Mouse (Mus musculus) intestine, postnatal 0 days (tissue): ENCODE results near the gene Ppm1g. TPM values are rescaled to one million over a fixed set of nuclear protein-coding genes. Genes with fewer than 3 reads are reported as not detected.

Experiments
- ATAC-seq: fragments of 200-750 bp; cut with Nextera tagmentation; 2 replicates; pipeline ENCODE4 v1.8.0; 2017; ENCODE audit warnings: mild to moderate bottlenecking, moderate TSS enrichment, moderate library complexity
- H3K27ac ChIP-seq: fragments of 300-500 bp; sonication (generic); 2 replicates; pipeline ENCODE4 v1.5.1; 2014; ENCODE audit warnings: mild to moderate bottlenecking, low read depth, low read length, moderate library complexity
- H3K27me3 ChIP-seq: fragments of 300-500 bp; sonication (generic); replicated peaks from 2 replicates; pipeline ENCODE4 v1.6.1; 2014; ENCODE audit warnings: low read length, mixed read lengths; ENCODE audit not compliant: control insufficient read depth, insufficient read depth
- H3K36me3 ChIP-seq: fragments of 300-500 bp; sonication (generic); 2 replicates; pipeline ENCODE4 v1.6.1; 2014; ENCODE audit warnings: mild to moderate bottlenecking, moderate library complexity; ENCODE audit not compliant: control insufficient read depth, insufficient read depth
- H3K4me1 ChIP-seq: fragments of 300-500 bp; sonication (generic); replicated peaks from 2 replicates; pipeline ENCODE4 v1.6.1; 2014; ENCODE audit warnings: antibody characterized with exemption, low read length, mixed read lengths; ENCODE audit not compliant: control insufficient read depth, insufficient read depth
- H3K4me2 ChIP-seq: fragments of 300-500 bp; sonication (generic); replicated peaks from 2 replicates; pipeline ENCODE4 v1.6.1; 2014; ENCODE audit warnings: low read depth, mild to moderate bottlenecking, moderate library complexity
- H3K4me3 ChIP-seq: fragments of 300-500 bp; sonication (generic); 2 replicates; pipeline ENCODE4 v1.5.1; 2014; ENCODE audit warnings: low read depth, low read length
- H3K9ac ChIP-seq: fragments of 300-500 bp; sonication (generic); 2 replicates; pipeline ENCODE4 v1.6.1; 2014; ENCODE audit warnings: mild to moderate bottlenecking, low read depth, low read length
- H3K9me3 ChIP-seq: fragments of 300-500 bp; sonication (generic); 2 replicates; pipeline ENCODE4 v1.6.1; 2016; ENCODE audit warnings: mixed run types; ENCODE audit not compliant: control insufficient read depth
- CTCF ChIP-seq: sonication (generic); IDR thresholded peaks from 2 replicates; pipeline ENCODE4 v1.5.1; 2016; ENCODE audit warnings: low read depth, mild to moderate bottlenecking, control low read depth, antibody characterized with exemption, moderate library complexity
- WGBS: fragments of 180-500 bp; shearing (Covaris S2); extraction: QIAGEN DNeasy Blood & Tissue Kit; methylation state at CpG from one replicate; pipeline ENCODE4 v1.1.7; 2014; 5-methylcytosine and 5-hydroxymethylcytosine counted together
- polyA plus RNA-seq: library from polyadenylated mRNA; unstranded; fragments of >200 nt; fragmentation: Nextera tagmentation; extraction: Ambion mirVana; gene quantifications from 2 replicates; pipeline ENCODE4 v1.2.1, GENCODE M21; 2015

The Ppm1g gene
- polyA plus RNA-seq, 1 experiment from 2014 or later: 54.8 TPM

GRCm38 (mm10) chr5:31195671-31196070 is 24.8 kb downstream of the Ppm1g start:
- TF ChIP-seq CTCF: no peak
- no peaks in the 10 kb centered on the region; the same call in 1 of the 2 replicates for H3K4me1 ChIP-seq
- H3K27ac ChIP-seq: peak overlapping the region; percentile 96; the same call in 1 of the 2 replicates

GRCm38 (mm10) chr5:31194486-31195485 is 25.7 kb downstream of the Ppm1g start:
- H3K4me2 ChIP-seq: peak overlapping the region; percentile 77
- no peaks in the 10 kb centered on the region; the same call in 1 of the 2 replicates for H3K4me1 ChIP-seq
- H3K9ac ChIP-seq: no peak overlapping the region
- H3K27ac ChIP-seq: peak overlapping the region; percentile 96; the same call in 1 of the 2 replicates
- ATAC-seq: no peak
- no peaks in the 10 kb centered on the region for H3K9me3 ChIP-seq
- H3K4me3 ChIP-seq: peak overlapping the region; percentile 76; the same call in 1 of the 2 replicates
- no peaks in the 10 kb centered on the region for H3K27me3 ChIP-seq
- no peak for TF ChIP-seq CTCF
- H3K36me3 ChIP-seq: peaks cover 65% of the 10 kb centered on the region
- 79% methylated on average over 16 of the region's 16 CpGs for WGBS

More at GRCm38 (mm10) chr5:31195671-31196070, 24.8 kb downstream of the Ppm1g start:
- H3K4me3 ChIP-seq: no peak overlapping the region
- no peak overlapping the region for H3K9ac ChIP-seq
- 90% methylated on average over 4 of the region's 4 CpGs for WGBS
- no peaks in the 10 kb centered on the region for H3K27me3 ChIP-seq
- peaks cover 64% of the 10 kb centered on the region for H3K36me3 ChIP-seq
- ATAC-seq: no peak
- no peaks in the 10 kb centered on the region; the same call in 1 of the 2 replicates for H3K9me3 ChIP-seq
- H3K4me2 ChIP-seq: no peak overlapping the region

DNA sequence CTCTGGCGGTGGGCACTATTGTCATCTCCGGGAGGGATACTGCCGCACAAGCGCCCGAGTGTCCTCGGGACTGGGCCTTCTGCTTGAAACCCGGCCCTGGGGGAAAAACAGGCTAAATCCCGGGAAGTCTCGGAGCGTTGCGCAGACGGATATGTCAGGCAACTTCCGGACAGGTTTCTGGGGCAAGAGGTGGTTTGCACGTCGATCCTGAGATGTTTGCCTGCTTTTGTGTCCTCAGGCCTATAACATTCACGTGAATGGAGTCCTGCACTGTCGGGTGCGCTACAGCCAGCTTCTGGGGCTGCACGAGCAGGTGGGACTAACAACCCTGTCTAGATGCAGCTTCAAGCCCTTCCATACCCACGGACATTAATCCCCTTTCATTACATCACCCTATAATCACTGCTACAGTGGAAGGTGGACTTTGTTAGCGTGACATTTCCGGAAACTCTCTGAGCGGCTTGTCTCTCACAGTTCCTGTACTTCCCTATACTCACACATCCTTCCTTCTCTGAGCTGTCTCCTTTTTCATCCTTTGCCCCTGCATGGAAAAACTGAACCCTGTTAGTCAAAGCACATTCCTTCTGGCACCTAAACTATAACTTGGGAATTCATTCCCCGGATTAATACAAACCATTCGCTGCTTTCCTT is 26.7 kb downstream of the Ppm1g start:
- H3K4me1 ChIP-seq: no peaks in the 10 kb centered on the region; the same call in 1 of the 2 replicates
- ATAC-seq: peak; percentile 17; the same call in 1 of the 2 replicates
- H3K36me3 ChIP-seq: peaks cover 62% of the 10 kb centered on the region
- H3K4me2 ChIP-seq: peak overlapping the region; percentile 77
- H3K4me3 ChIP-seq: peak overlapping the region; percentile 76
- 7% methylated on average over 25 of the region's 25 CpGs for WGBS
- no peaks in the 10 kb centered on the region for H3K9me3 ChIP-seq
- TF ChIP-seq CTCF: no peak
- H3K9ac ChIP-seq: peak overlapping the region; percentile 88
- no peaks in the 10 kb centered on the region for H3K27me3 ChIP-seq
- H3K27ac ChIP-seq: peak overlapping the region; percentile 96

GRCm38 (mm10) chr5:31192939-31193630 is 27.4 kb downstream of the Ppm1g start, which contains the start of the genes Snx17 and Eif2b4:
Gene Snx17 (plus strand): TSS chr5:31193227.
Gene Eif2b4 (minus strand): TSS chr5:31193430.
- no peaks in the 10 kb centered on the region for H3K27me3 ChIP-seq
- ATAC-seq: peak; percentile 94
- peak within 1 kb of the TSS; percentile 96 for H3K27ac ChIP-seq
- H3K4me3 ChIP-seq: peak within 1 kb of the TSS; percentile 76
- H3K4me1 ChIP-seq: no peaks in the 10 kb centered on the region; the same call in 1 of the 2 replicates
- H3K9ac ChIP-seq: peak within 1 kb of the TSS; percentile 88
- TF ChIP-seq CTCF: peak; percentile 85
- no peaks in the 10 kb centered on the region for H3K9me3 ChIP-seq
- peaks cover 61% of the 10 kb centered on the region for H3K36me3 ChIP-seq
- H3K4me2 ChIP-seq: peak within 1 kb of the TSS; percentile 77
- under 1% methylated on average over 48 of the region's 48 CpGs for WGBS

GRCm38 (mm10) chr5:31192045-31192938 is 28.2 kb downstream of the Ppm1g start:
- Histone ChIP-seq H3K4me1 (no peaks in the 10 kb centered on the region; the same call in 1 of the 2 replicates), H3K4me2 (peak overlapping the region; percentile 77), H3K9me3 (no peaks in the 10 kb centered on the region), H3K4me3 (peak overlapping the region; percentile 76), H3K36me3 (peaks cover 60% of the 10 kb centered on the region), H3K27ac (peak overlapping the region; percentile 77), H3K9ac (peak overlapping the region; percentile 88), H3K27me3 (no peaks in the 10 kb centered on the region)
- peak; percentile 74 for ATAC-seq
- no peak for TF ChIP-seq CTCF
- 8% methylated on average over 42 of the region's 42 CpGs for WGBS
